Mouse (Mus musculus) CD4-positive naive resting alpha-beta T cell, adult 76 days (primary cell): ENCODE measurements around the gene Ogg1. TPM values are rescaled to one million over a fixed set of nuclear protein-coding genes. Genes with fewer than 3 reads are reported as not detected.

Experiments used
- total RNA-seq: library from RNA; stranded (reverse); gene quantifications from one replicate; pipeline ENCODE4 v1.2.4, GENCODE M21; 2023

The Ogg1 gene
- total RNA-seq: 10.7 TPM

DNA sequence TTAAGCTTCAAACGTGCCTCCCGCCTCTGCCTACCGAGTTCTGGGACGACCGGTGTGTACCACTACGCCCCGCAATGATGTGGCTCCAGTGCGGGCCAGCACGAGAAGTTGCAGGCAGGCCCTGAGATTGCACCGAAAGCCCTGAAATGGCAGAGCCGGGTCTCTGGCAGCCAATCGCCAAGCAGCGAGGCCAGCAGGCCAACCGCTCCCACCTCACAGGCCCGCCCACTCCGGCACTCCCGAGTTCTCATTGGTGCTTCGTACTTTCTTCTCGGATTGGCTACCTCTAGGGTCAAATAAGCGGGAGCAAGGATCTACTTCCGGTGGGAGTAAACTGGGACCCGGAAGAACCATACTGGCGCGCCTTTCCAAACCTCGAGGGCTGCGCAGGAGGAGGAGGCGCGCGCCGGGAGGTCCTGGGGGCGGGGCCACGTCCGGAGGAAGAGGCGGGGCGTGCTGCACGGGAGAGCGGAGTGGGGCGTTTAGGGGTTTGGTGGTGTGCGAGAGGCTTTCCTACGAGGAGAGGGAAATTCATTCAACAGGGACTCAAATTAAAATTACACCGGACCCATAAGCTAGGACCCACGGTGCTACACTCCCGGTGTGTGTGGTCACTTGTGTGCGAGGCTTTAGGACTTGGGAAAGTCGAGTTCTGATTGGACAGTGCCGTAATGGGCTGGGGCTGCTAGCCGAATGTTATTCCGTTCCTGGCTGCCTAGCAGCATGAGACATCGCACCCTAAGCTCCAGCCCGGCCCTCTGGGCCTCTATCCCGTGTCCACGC, at the start of gene Ogg1:
Gene Ogg1 (plus strand): TSS at position 440 of the 783 bp plus-strand sequence.

DNA sequence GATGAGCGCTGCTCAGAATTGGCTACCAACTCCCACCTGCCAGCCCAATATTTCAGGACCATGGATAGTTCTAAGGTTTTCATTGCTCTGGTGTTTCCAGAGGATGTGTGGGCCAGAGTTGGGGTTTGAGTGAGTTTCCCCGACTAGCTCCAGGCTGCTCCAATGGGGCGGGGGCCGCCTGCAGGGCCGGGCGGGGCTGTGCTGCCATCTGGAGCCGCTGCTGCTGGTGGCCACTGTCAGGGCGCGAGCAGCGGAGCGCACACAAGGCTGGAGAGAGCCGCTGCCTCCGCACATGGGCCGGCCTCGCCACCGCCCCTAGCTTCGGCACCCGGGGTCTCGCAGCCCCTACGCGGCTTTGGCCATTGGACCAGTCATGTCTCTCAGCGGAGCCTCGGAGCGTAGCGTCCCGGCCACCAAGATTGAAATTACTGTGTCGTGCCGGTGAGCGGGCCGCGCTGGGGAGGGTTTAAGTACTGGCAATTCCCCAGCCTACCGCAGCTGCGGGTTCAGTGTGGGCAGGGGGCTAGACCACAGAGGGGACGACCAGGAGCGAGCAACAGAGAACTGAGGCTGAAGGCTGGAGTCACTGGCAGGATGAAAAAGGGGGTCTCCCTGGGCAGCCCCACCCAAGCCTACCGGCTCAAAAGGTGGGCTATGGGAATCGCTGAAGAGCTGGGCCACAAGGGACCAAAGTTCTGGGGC, 44.5 kb upstream of the Ogg1 start, which contains the start of gene Cpne9:
Gene Cpne9 (plus strand): TSS at position 207 of the 702 bp plus-strand sequence.

GRCm38 (mm10) chr6:113306986-113307349, 19.8 kb upstream of the Ogg1 start, which contains the start of gene Brpf1:
Brpf1 (plus strand) TSS chr6:113307137.

DNA sequence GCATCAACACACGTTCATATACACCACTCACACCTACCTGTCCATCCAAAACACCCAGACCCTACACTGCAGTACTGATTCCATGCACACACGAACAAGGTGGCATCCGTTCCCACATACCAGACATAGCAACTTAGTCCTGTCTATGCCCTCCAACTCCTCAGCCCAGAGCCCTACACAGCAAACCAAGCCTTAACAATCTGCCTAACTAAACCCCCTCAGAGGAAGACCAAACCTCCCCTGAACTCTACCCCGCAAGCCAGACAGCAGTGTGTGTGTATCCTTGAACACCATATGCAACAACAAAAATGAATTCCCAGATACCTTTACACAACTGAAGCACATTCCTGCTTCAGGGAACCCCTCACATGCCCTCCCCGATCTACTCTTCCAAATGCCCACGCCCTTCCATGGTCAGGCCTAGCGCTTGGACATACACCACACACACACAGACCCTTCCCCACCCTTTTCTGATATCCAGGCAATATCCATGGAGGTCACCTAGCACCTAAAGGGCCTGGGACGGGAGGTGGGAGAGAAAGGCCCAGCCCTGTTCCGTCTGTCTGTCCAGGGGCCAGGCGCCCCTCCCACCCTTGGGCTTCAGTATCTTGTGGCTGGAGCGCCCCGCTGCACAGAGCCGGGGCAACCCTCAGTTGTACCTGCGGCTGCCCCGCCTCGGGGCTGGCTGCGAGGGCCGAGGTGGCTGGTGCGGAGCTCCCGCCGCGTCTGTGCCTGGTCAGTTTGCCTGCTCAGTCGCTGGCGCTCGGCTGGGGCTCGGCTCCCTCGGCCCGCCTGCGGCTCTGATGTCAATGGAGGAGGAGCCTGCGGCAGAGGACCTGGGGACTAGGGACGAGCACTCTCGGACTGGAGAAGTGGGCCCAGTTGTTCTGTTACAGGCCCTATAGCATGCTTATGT, 16.7 kb downstream of the Ogg1 start, which contains the start of gene Camk1:
Gene Camk1 (minus strand): TSS at position 808 of the 916 bp plus-strand sequence.

DNA sequence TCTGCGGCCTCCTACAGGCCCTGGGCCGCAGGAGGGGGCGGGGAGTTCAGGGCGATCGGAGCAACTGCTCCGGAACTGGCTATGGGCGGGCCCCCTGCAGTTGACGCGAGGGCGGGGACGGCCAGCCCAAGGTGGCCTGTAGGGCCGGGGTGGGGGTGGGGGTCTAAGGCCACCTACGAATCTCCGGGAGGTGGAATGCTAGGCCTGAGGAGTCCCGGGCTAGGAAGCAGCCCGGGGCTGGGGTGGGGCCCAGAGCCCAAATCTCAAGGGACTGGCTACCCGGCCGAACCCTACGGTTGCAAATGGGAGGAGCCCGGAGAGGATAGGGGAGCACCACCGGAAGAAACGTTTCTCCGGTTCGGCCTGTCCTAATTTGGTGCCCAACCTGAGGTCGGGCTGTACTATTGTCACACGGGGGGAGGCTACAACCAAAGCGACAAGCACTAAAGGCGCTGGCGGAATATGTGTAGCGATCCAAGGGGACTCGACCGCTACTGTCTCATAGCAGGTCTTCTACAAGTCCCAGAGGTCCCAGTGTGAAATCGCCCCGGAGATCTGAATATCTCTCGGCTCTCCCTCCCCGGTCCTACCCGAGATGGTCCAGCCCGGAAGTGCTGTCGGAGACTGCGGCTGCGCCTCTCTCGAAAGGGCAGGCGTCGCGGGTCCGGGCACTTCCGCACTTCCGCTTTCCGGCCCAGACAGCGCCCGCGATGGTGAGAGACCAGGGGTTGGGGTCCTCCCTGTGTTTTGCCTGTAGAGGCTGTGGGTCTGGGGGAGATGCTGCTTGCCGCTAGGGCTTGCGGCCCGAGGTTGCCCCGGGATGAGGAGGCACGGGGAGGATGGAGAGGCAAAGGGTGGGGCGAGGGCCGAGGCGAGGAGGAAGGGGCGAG, 51.0 kb downstream of the Ogg1 start, which contains the start of the genes Tada3 and Arpc4:
Gene Tada3 (minus strand): TSS at position 388 of the 890 bp plus-strand sequence.
Gene Arpc4 (plus strand): TSS at position 620 of the 890 bp plus-strand sequence.

Other genes starting within 250 kb of the Ogg1 start
- gene Setd5, start 249.6 kb upstream of the Ogg1 start, total RNA-seq: 108 TPM
- gene Lhfpl4, start 131.6 kb upstream of the Ogg1 start, total RNA-seq: 0.41 TPM
- gene Mtmr14, start 89.1 kb upstream of the Ogg1 start, total RNA-seq: 42.4 TPM
- 1.3 TPM for gene Cpne9, start 44.7 kb upstream of the Ogg1 start, total RNA-seq
- 79.0 TPM for gene Brpf1, start 19.8 kb upstream of the Ogg1 start, total RNA-seq
- gene Camk1, start 17.0 kb downstream of the Ogg1 start, total RNA-seq: 1.2 TPM
- 25.2 TPM for gene Tada3, start 50.9 kb downstream of the Ogg1 start, total RNA-seq
- 224 TPM for gene Arpc4, start 51.1 kb downstream of the Ogg1 start, total RNA-seq
- gene Ttll3, start 62.3 kb downstream of the Ogg1 start, total RNA-seq: 51.7 TPM
- gene Rpusd3, start 92.4 kb downstream of the Ogg1 start, total RNA-seq: 10.7 TPM
- gene Cidec, start 108.8 kb downstream of the Ogg1 start, total RNA-seq: not detected
- gene Jagn1, start 115.6 kb downstream of the Ogg1 start, total RNA-seq: 13.5 TPM
- gene Il17re, start 131.5 kb downstream of the Ogg1 start, total RNA-seq: 0.79 TPM
- not detected for gene Il17rc, start 144.5 kb downstream of the Ogg1 start, total RNA-seq
- gene Creld1, start 156.3 kb downstream of the Ogg1 start, total RNA-seq: 9.9 TPM
- 0.70 TPM for gene Prrt3, start 175.0 kb downstream of the Ogg1 start, total RNA-seq
- 72.3 TPM for gene Emc3, start 204.7 kb downstream of the Ogg1 start, total RNA-seq
- gene Fancd2, start 204.7 kb downstream of the Ogg1 start, total RNA-seq: 1.3 TPM